Mouse (Mus musculus) brain, embryonic 14.5 days (tissue): ENCODE measurements around the gene Cilp.

Source experiments
- CTCF ChIP-seq: fragments of 200-500 bp; IDR thresholded peaks from 2 replicates; pipeline ENCODE4 v1.5.1; 2012; ENCODE audit warnings: inconsistent platforms, mild to moderate bottlenecking, moderate library complexity, borderline replicate concordance; ENCODE audit not compliant: insufficient read depth, insufficient read length; ENCODE audit errors: extremely low read depth
- POLR2A ChIP-seq: fragments of 200-500 bp; IDR thresholded peaks from 2 replicates; pipeline ENCODE4 v1.6.1; 2012; ENCODE audit warnings: mild to moderate bottlenecking, inconsistent platforms, borderline replicate concordance; ENCODE audit not compliant: poor library complexity, insufficient read depth, insufficient read length, severe bottlenecking; ENCODE audit errors: extremely low read depth

GRCm38 (mm10) chr9:65298761-65299160, 33.8 kb downstream of the Cilp start:
- TF ChIP-seq CTCF (no peak), POLR2A (no peak)
